8 mouse cellular contexts compared by ENCODE assay signal in the genomic region with DNA sequence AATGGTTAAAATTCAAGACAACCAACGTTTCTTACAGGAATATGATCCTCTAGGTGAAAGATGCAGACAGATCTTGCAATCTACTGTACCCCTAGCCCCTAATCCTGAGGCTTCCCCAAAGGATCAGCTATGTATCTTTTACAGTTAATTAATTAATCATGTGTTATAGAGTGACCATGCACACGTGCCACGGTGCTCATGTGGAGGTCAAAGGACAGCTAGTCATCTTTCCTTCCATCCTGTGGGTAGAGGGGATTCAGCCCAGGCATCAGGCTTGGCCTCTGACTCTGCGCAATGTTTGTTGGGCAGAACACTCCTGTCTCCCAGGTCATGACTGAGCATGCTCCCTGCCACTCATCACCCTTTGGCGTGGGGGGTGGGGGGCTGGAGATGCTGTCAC.
DNase-seq lines count a peak whose midpoint lies in the region; ATAC-seq and TF ChIP-seq lines count a peak whose summit lies in the region.

No protein-coding gene starts in this region.

- no peak overlapping the region for H3K27ac ChIP-seq in hindbrain, embryonic 11.5 days (ENCODE audit: low read depth, low read length)
- H3K27ac ChIP-seq in hindbrain, embryonic 10.5 days = no peak overlapping the region
- no peak overlapping the region for H3K27ac ChIP-seq in forebrain, embryonic 14.5 days (ENCODE audit: low read depth, low read length)
- H3K27ac ChIP-seq in hindbrain, postnatal 0 days = no peak overlapping the region
- no peak overlapping the region for H3K27ac ChIP-seq in midbrain, embryonic 16.5 days (ENCODE audit: low read length)

- no peak overlapping the region for H3K4me2 ChIP-seq in hindbrain, embryonic 11.5 days (replicated peaks; ENCODE audit: low read depth, low read length)
- no peak overlapping the region for H3K4me2 ChIP-seq in forebrain, embryonic 14.5 days (ENCODE audit: low read length)
- no peak overlapping the region for H3K4me2 ChIP-seq in hindbrain, postnatal 0 days (ENCODE audit: low read depth, low read length)
- no peak overlapping the region for H3K4me2 ChIP-seq in midbrain, embryonic 16.5 days (ENCODE audit: low read length)

- H3K4me1 ChIP-seq in hindbrain, embryonic 11.5 days (replicated peaks; ENCODE audit: control insufficient read depth, insufficient read depth, low read length) = no peaks in the 10 kb centered on the region
- peaks cover 7% of the 10 kb centered on the region; the same call in 1 of the 2 replicates for H3K4me1 ChIP-seq in hindbrain, embryonic 10.5 days (replicated peaks)
- H3K4me1 ChIP-seq in forebrain, embryonic 14.5 days (ENCODE audit: control insufficient read depth, insufficient read depth, low read length) = no peaks in the 10 kb centered on the region
- H3K4me1 ChIP-seq in hindbrain, postnatal 0 days (ENCODE audit: insufficient read depth, low read length) = no peaks in the 10 kb centered on the region
- no peaks in the 10 kb centered on the region for H3K4me1 ChIP-seq in midbrain, embryonic 16.5 days (ENCODE audit: control insufficient read depth, insufficient read depth, low read length)

- TF ChIP-seq CTCF in hindbrain, postnatal 0 days (IDR thresholded peaks at IDR 0.05; ENCODE audit: low read depth) = no peak

- H3K27me3 ChIP-seq in hindbrain, embryonic 11.5 days (ENCODE audit: control insufficient read depth, insufficient read depth, low read length) = no peaks in the 10 kb centered on the region
- H3K27me3 ChIP-seq in hindbrain, embryonic 10.5 days (ENCODE audit: insufficient read depth, poor library complexity, severe bottlenecking) = peaks cover 5% of the 10 kb centered on the region; the same call in 1 of the 2 replicates
- no peaks in the 10 kb centered on the region for H3K27me3 ChIP-seq in forebrain, embryonic 14.5 days (replicated peaks; ENCODE audit: control insufficient read depth, insufficient read depth, low read length)
- H3K27me3 ChIP-seq in hindbrain, postnatal 0 days (ENCODE audit: insufficient read depth, low read length) = peaks cover 4% of the 10 kb centered on the region; the same call in 1 of the 2 replicates
- H3K27me3 ChIP-seq in midbrain, embryonic 16.5 days (ENCODE audit: control insufficient read depth, insufficient read depth, low read depth, low read length) = no peaks in the 10 kb centered on the region

- no peak overlapping the region for H3K9ac ChIP-seq in hindbrain, embryonic 11.5 days (ENCODE audit: low read depth, low read length)
- H3K9ac ChIP-seq in forebrain, embryonic 14.5 days (ENCODE audit: low read length) = peak overlapping the region; percentile 35; the same call in 1 of the 2 replicates
- 0 out of 2 replicates have a peak overlapping the region, but pooled peaks have one; percentile 17 for H3K9ac ChIP-seq in hindbrain, postnatal 0 days (replicated peaks; ENCODE audit: low read length)
- H3K9ac ChIP-seq in midbrain, embryonic 16.5 days (ENCODE audit: low read depth, low read length) = no peak overlapping the region

- H3K4me3 ChIP-seq in hindbrain, embryonic 11.5 days (ENCODE audit: low read depth, low read length) = no peak overlapping the region
- H3K4me3 ChIP-seq in hindbrain, embryonic 10.5 days = no peak overlapping the region
- no peak overlapping the region for H3K4me3 ChIP-seq in forebrain, embryonic 14.5 days (ENCODE audit: low read depth, low read length)
- no peak overlapping the region for H3K4me3 ChIP-seq in hindbrain, postnatal 0 days (ENCODE audit: low read length)
- no peak overlapping the region for H3K4me3 ChIP-seq in midbrain, embryonic 16.5 days (ENCODE audit: low read depth, low read length)

- ATAC-seq in hindbrain, embryonic 11.5 days (ENCODE audit: low FRiP score) = peak; percentile 57
- peak; percentile 56 for ATAC-seq in forebrain, embryonic 14.5 days
- peak; percentile 60 for ATAC-seq in hindbrain, postnatal 0 days
- peak; percentile 30 for ATAC-seq in midbrain, embryonic 16.5 days

- no peaks in the 10 kb centered on the region for H3K36me3 ChIP-seq in hindbrain, embryonic 11.5 days (ENCODE audit: control insufficient read depth, insufficient read depth, low read length)
- H3K36me3 ChIP-seq in hindbrain, embryonic 10.5 days = no peaks in the 10 kb centered on the region
- H3K36me3 ChIP-seq in forebrain, embryonic 14.5 days (ENCODE audit: control insufficient read depth, insufficient read depth, low read length) = no peaks in the 10 kb centered on the region
- no peaks in the 10 kb centered on the region for H3K36me3 ChIP-seq in hindbrain, postnatal 0 days (ENCODE audit: insufficient read depth, low read length)
- H3K36me3 ChIP-seq in midbrain, embryonic 16.5 days (ENCODE audit: control insufficient read depth, insufficient read depth, low read length) = no peaks in the 10 kb centered on the region

- H3K9me3 ChIP-seq in hindbrain, embryonic 11.5 days (ENCODE audit: control insufficient read depth, low read length) = no peaks in the 10 kb centered on the region
- H3K9me3 ChIP-seq in hindbrain, embryonic 10.5 days = no peaks in the 10 kb centered on the region
- no peaks in the 10 kb centered on the region for H3K9me3 ChIP-seq in forebrain, embryonic 14.5 days (replicated peaks; ENCODE audit: control insufficient read depth, low read length)
- H3K9me3 ChIP-seq in hindbrain, postnatal 0 days (ENCODE audit: low read length) = no peaks in the 10 kb centered on the region
- H3K9me3 ChIP-seq in midbrain, embryonic 16.5 days (replicated peaks; ENCODE audit: control insufficient read depth, low read length, poor library complexity, severe bottlenecking) = no peaks in the 10 kb centered on the region

- WGBS in hindbrain, embryonic 11.5 days = 38% methylated on average over 5 of the region's 5 CpGs
- 39% methylated on average over 5 of the region's 5 CpGs for WGBS in hindbrain, embryonic 10.5 days
- WGBS in forebrain, embryonic 14.5 days = 38% methylated on average over 5 of the region's 5 CpGs
- WGBS in hindbrain, postnatal 0 days = 32% methylated on average over 5 of the region's 5 CpGs
- 37% methylated on average over 5 of the region's 5 CpGs for whole genome bisulfite sequencing in midbrain, embryonic 16.5 days

- DNase-seq in hindbrain, embryonic 11.5 days (ENCODE audit: low spot score) = no peak
- DNase-seq in hindbrain, embryonic 10.5 days (ENCODE audit: low spot score) = no peak
- no peak for DNase-seq in forebrain, embryonic 14.5 days (ENCODE audit: low spot score)
- no peak for DNase-seq in hindbrain, postnatal 0 days (ENCODE audit: low spot score)
- DNase-seq in testis, postnatal 14 days (ENCODE audit: low spot score) = no peak
- DNase-seq in urinary bladder, postnatal 36 days (ENCODE audit: low spot score in 2 of 2) = no peak
- no peak for DNase-seq in layer of hippocampus, postnatal 10 days (ENCODE audit: low spot score in 2 of 2)

Comparison
In these comparisons a context has a peak if more than half of its experiments do, and no peak if none do; other contexts are left out.
1. H3K9ac ChIP-seq: peak in forebrain, embryonic 14.5 days (single experiment) and hindbrain, postnatal 0 days (single experiment); none in hindbrain, embryonic 11.5 days (single experiment) and midbrain, embryonic 16.5 days (single experiment).
2. Peak in every context shown above with its lines, with median percentiles within 50 percentile points of each other: ATAC-seq.